Mouse (Mus musculus) lung, embryonic 16.5 days (tissue): ENCODE measurements at regions not wholly inside any gene's neighbourhood (a gene's known extent, or its start where the extent isn't known, plus 50 kb on each side); places are given as distances from the start of the nearest gene placed in this dataset.
A peak's percentile ranks its signal among the peaks of the same experiment; 100 is the strongest.

Source experiments
- ATAC-seq: fragments of 200-750 bp; cut with Nextera tagmentation; 2 replicates; pipeline ENCODE4 v1.8.0; 2017; ENCODE audit warnings: low read depth, mild to moderate bottlenecking, moderate library complexity
- H3K27ac ChIP-seq: fragments of 300-500 bp; sonication (generic); 2 replicates; pipeline ENCODE4 v1.5.1; 2014; ENCODE audit warnings: mild to moderate bottlenecking, control low read depth, low read length
- H3K27me3 ChIP-seq: fragments of 300-500 bp; sonication (generic); 2 replicates; pipeline ENCODE4 v1.6.1; 2014; ENCODE audit warnings: low read depth, low read length, mixed read lengths; ENCODE audit not compliant: control insufficient read depth, insufficient read depth
- H3K36me3 ChIP-seq: fragments of 300-500 bp; sonication (generic); 2 replicates; pipeline ENCODE4 v1.6.1; 2014; ENCODE audit warnings: low read length; ENCODE audit not compliant: control insufficient read depth, insufficient read depth
- H3K4me1 ChIP-seq: fragments of 300-500 bp; sonication (generic); replicated peaks from 2 replicates; pipeline ENCODE4 v1.6.1; 2014; ENCODE audit warnings: low read length, mixed read lengths; ENCODE audit not compliant: control insufficient read depth, insufficient read depth
- H3K4me2 ChIP-seq: fragments of 300-500 bp; sonication (generic); 2 replicates; pipeline ENCODE4 v1.6.1; 2014; ENCODE audit warnings: low read depth, low read length, control low read depth
- H3K4me3 ChIP-seq: fragments of 300-500 bp; sonication (generic); 2 replicates; pipeline ENCODE4 v1.5.1; 2014; ENCODE audit warnings: mild to moderate bottlenecking, low read length, control low read depth
- H3K9ac ChIP-seq: fragments of 300-500 bp; sonication (generic); 2 replicates; pipeline ENCODE4 v1.6.1; 2014; ENCODE audit warnings: low read length, control low read depth
- H3K9me3 ChIP-seq: fragments of 300-500 bp; sonication (generic); 2 replicates; pipeline ENCODE4 v1.6.1; 2016; ENCODE audit warnings: low read length; ENCODE audit not compliant: control insufficient read depth
- WGBS: fragments of 180-500 bp; shearing (Covaris S2); extraction: QIAGEN DNeasy Blood & Tissue Kit; methylation state at CpG from one replicate; pipeline ENCODE4 v1.1.7; 2014; 5-methylcytosine and 5-hydroxymethylcytosine counted together

- H3K9ac ChIP-seq: no peak overlapping the region
- H3K4me2 ChIP-seq: no peak overlapping the region
- ATAC-seq: no peak
- H3K9me3 ChIP-seq: no peaks in the 10 kb centered on the region
- H3K36me3 ChIP-seq: no peaks in the 10 kb centered on the region
- WGBS: 37% methylated on average over 2 of the region's 2 CpGs
- H3K4me3 ChIP-seq: no peak overlapping the region
- H3K27ac ChIP-seq: no peak overlapping the region
- H3K27me3 ChIP-seq: no peaks in the 10 kb centered on the region
- H3K4me1 ChIP-seq: no peaks in the 10 kb centered on the region
Measured at GRCm38 (mm10) chr12:14302366-14302930, 150.6 kb upstream of the Fam84a start.

GRCm38 (mm10) chr12:14301676-14302365 lies 150.0 kb upstream of the Fam84a start:
- no peaks in the 10 kb centered on the region for H3K27me3 ChIP-seq
- H3K9me3 ChIP-seq: no peaks in the 10 kb centered on the region
- H3K36me3 ChIP-seq: no peaks in the 10 kb centered on the region
- no peak overlapping the region for H3K4me2 ChIP-seq
- WGBS: 41% methylated on average over 2 of the region's 2 CpGs
- H3K9ac ChIP-seq: no peak overlapping the region
- no peak for ATAC-seq
- H3K27ac ChIP-seq: no peak overlapping the region
- H3K4me3 ChIP-seq: no peak overlapping the region
- no peaks in the 10 kb centered on the region for H3K4me1 ChIP-seq

GRCm38 (mm10) chr12:14292083-14292482 lies 140.2 kb upstream of the Fam84a start:
- Histone ChIP-seq H3K9ac (no peak overlapping the region), H3K27me3 (no peaks in the 10 kb centered on the region), H3K4me3 (no peak overlapping the region), H3K9me3 (no peaks in the 10 kb centered on the region), H3K27ac (no peak overlapping the region), H3K4me2 (no peak overlapping the region), H3K4me1 (no peaks in the 10 kb centered on the region), H3K36me3 (no peaks in the 10 kb centered on the region)
- WGBS: 76% methylated on average over 3 of the region's 3 CpGs
- ATAC-seq: no peak

GRCm38 (mm10) chr12:14287657-14288056 lies 135.8 kb upstream of the Fam84a start:
- no peaks in the 10 kb centered on the region for H3K9me3 ChIP-seq
- no peak overlapping the region for H3K4me3 ChIP-seq
- no peaks in the 10 kb centered on the region for H3K36me3 ChIP-seq
- ATAC-seq: no peak
- H3K9ac ChIP-seq: no peak overlapping the region
- 83% methylated on average over 2 of the region's 2 CpGs for WGBS
- no peak overlapping the region for H3K4me2 ChIP-seq
- no peaks in the 10 kb centered on the region for H3K27me3 ChIP-seq
- H3K27ac ChIP-seq: no peak overlapping the region
- H3K4me1 ChIP-seq: no peaks in the 10 kb centered on the region

- Histone ChIP-seq H3K9ac (no peak overlapping the region), H3K4me2 (no peak overlapping the region), H3K27ac (peak overlapping the region; percentile 36; the same call in 1 of the 2 replicates), H3K27me3 (no peaks in the 10 kb centered on the region), H3K36me3 (no peaks in the 10 kb centered on the region), H3K4me1 (no peaks in the 10 kb centered on the region), H3K9me3 (no peaks in the 10 kb centered on the region), H3K4me3 (no peak overlapping the region)
- peak; percentile 72; the same call in 1 of the 2 replicates for ATAC-seq
- 79% methylated on average over 1 of the region's 1 CpGs for WGBS
Measured at GRCm38 (mm10) chr12:14286676-14287075, 134.8 kb upstream of the Fam84a start.

GRCm38 (mm10) chr12:14285870-14286535 lies 134.1 kb upstream of the Fam84a start:
- H3K9ac ChIP-seq: no peak overlapping the region
- 50% methylated on average over 2 of the region's 2 CpGs for WGBS
- H3K36me3 ChIP-seq: no peaks in the 10 kb centered on the region
- ATAC-seq: peak; percentile 89
- no peaks in the 10 kb centered on the region for H3K4me1 ChIP-seq
- no peaks in the 10 kb centered on the region for H3K27me3 ChIP-seq
- no peak overlapping the region for H3K4me3 ChIP-seq
- H3K4me2 ChIP-seq: no peak overlapping the region
- peak overlapping the region; percentile 43; the same call in 1 of the 2 replicates for H3K27ac ChIP-seq
- no peaks in the 10 kb centered on the region for H3K9me3 ChIP-seq

GRCm38 (mm10) chr12:14283106-14283692 lies 131.3 kb upstream of the Fam84a start:
- no peak overlapping the region for H3K4me2 ChIP-seq
- no peaks in the 10 kb centered on the region for H3K9me3 ChIP-seq
- WGBS: 48% methylated on average over 4 of the region's 4 CpGs
- H3K9ac ChIP-seq: no peak overlapping the region
- no peak overlapping the region for H3K4me3 ChIP-seq
- H3K4me1 ChIP-seq: no peaks in the 10 kb centered on the region
- no peak for ATAC-seq
- H3K27ac ChIP-seq: no peak overlapping the region
- no peaks in the 10 kb centered on the region for H3K27me3 ChIP-seq
- no peaks in the 10 kb centered on the region for H3K36me3 ChIP-seq

- no peak overlapping the region for H3K4me3 ChIP-seq
- no peak overlapping the region for H3K4me2 ChIP-seq
- H3K4me1 ChIP-seq: no peaks in the 10 kb centered on the region
- no peak for ATAC-seq
- H3K36me3 ChIP-seq: no peaks in the 10 kb centered on the region
- H3K27ac ChIP-seq: no peak overlapping the region
- no peaks in the 10 kb centered on the region for H3K9me3 ChIP-seq
- no peak overlapping the region for H3K9ac ChIP-seq
- no peaks in the 10 kb centered on the region for H3K27me3 ChIP-seq
Measured at GRCm38 (mm10) chr12:14275265-14275664, 123.4 kb upstream of the Fam84a start.

GRCm38 (mm10) chr12:14274796-14275195 lies 122.9 kb upstream of the Fam84a start:
- H3K27ac ChIP-seq: no peak overlapping the region
- no peaks in the 10 kb centered on the region for H3K9me3 ChIP-seq
- WGBS: 92% methylated on average over 5 of the region's 5 CpGs
- no peak overlapping the region for H3K9ac ChIP-seq
- no peak overlapping the region for H3K4me3 ChIP-seq
- H3K36me3 ChIP-seq: no peaks in the 10 kb centered on the region
- H3K4me2 ChIP-seq: no peak overlapping the region
- H3K27me3 ChIP-seq: no peaks in the 10 kb centered on the region
- ATAC-seq: no peak
- H3K4me1 ChIP-seq: no peaks in the 10 kb centered on the region
